Mouse (Mus musculus): ENCODE measurements at regions not wholly inside any gene's neighbourhood (a gene's known extent, or its start where the extent isn't known, plus 50 kb on each side); places are given as distances from the start of the nearest gene placed in this dataset.

DNA sequence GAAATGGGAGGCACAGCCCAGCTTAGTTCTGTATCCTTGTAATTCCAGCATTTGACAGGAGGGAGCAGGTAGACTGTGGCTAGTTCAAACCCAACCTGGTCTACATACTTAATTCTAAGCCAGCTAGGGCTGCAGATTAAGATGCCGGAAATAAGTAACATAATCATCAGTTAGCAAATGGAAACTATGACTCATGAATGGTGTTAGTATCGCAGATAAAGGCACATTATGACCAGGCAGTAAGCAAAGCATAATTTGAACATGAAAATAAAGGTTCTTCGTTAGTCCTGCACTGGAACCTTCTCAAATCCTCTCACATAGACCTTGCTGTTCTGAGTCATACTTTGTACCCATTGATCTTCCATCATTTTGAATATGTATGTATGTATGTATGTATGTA lies 211.7 kb upstream of the Zfp770 start:
- TF ChIP-seq CTCF (IDR thresholded peaks at IDR 0.05; ENCODE audit: low read depth) (no peak), EP300 (IDR thresholded peaks at IDR 0.05; ENCODE audit: low read depth) (no peak)

All from liver, embryonic 14.5 days (tissue).